Mouse (Mus musculus): ENCODE measurements around the gene Ramp1. TPM values are rescaled to one million over a fixed set of nuclear protein-coding genes. Genes with fewer than 3 reads are reported as not detected.

Ramp1 gene
- 0.31 and 0.59 TPM in 2 replicates for polyA plus RNA-seq (2015; fragmentation: Nextera tagmentation; extraction: Ambion mirVana)

DNA sequence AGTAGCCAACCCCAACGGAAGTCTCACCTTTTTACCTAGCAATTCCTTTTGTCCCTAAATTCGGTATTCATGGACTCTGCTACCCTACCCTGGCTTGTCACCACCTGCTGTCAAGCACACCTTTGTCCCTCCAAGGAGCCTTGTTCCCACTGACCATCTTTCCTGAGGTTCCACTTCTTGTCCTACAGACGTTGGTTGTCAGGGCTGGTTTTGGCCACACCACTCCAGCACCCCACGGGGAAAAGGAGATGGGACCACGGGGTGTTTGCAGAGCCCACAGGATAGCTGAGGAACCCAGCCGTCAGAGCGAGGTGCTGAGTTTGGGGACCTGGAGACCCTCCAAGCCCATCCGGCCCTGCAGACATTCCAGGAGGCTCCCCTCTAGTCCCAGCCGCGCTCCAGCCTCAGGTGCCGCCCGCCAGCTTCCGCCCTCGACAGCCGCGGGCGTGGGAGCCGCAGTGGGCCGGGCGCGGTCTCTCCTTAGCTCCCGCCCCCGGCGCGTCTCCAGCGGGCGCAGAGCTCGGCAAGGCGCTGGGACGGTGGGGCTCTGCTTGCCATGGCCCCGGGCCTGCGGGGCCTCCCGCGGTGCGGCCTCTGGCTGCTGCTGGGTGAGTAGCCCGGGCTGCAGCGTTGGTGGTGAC, at the start of gene Ramp1:
Gene Ramp1, plus strand, starts transcription at position 290 of the 641 bp plus-strand sequence.
- H3K9ac ChIP-seq: peak within 1 kb of the TSS; percentile 63
- H3K27ac ChIP-seq: no peak within 1 kb of the TSS
- WGBS: 7% methylated on average over 32 of the region's 37 CpGs
- H3K4me1 ChIP-seq: peaks cover 8% of the 10 kb centered on the region
- H3K4me2 ChIP-seq: peak within 1 kb of the TSS; percentile 71
- H3K4me3 ChIP-seq: peak within 1 kb of the TSS; percentile 41
- no peaks in the 10 kb centered on the region for H3K9me3 ChIP-seq (replicated peaks)
- no peaks in the 10 kb centered on the region for H3K36me3 ChIP-seq (ENCODE audit: poor library complexity, severe bottlenecking)
- peak; percentile 33; the same call in 1 of the 2 replicates for ATAC-seq
- peaks cover 28% of the 10 kb centered on the region for H3K27me3 ChIP-seq

DNA sequence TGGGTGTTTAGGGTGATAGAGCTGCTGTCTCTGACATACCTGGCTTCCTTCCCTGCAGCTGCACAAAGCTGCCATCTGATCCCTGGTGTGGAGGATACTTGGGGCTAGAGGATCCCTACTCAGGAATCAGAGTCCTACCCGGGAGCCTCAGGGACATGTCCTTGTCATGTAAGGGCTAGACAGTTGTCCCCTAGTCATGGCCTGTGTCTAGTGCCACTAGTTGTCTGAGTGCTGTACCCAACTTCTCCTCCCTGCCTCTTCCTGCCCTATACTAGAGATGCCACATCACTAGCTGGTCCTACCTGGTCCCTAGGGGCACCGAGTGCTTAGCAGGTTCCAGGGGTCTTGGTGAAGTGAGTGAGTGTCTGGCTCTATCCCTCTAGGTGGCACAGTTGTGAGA, 42.6 kb upstream of the Ramp1 start:
- Histone ChIP-seq H3K4me3 (no peak overlapping the region), H3K27me3 (no peaks in the 10 kb centered on the region), H3K4me1 (no peaks in the 10 kb centered on the region), H3K9me3 (replicated peaks) (no peaks in the 10 kb centered on the region), H3K4me2 (no peak overlapping the region), H3K36me3 (ENCODE audit: poor library complexity, severe bottlenecking) (no peaks in the 10 kb centered on the region), H3K9ac (no peak overlapping the region), H3K27ac (no peak overlapping the region)
- 77% methylated on average over 2 of the region's 2 CpGs for WGBS
- no peak for ATAC-seq

DNA sequence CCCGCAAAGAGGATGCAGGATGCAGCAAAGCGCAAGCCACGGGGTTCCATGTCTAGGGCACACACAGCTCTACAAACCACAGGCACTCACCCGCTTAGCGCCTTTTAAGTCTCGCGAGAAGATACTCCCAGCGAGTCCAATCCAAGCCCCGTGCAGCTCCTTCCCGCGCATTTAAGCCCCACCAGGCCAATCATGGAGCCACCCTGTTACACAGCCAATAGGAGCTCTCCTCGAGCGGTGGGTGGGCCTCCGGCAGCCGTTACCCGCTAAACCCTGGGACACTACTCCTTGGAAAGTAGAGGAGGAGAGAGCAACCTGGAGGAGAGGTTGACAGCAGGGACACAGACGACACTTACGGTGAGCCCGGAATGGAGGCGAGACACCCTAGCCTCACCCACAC, 34.8 kb upstream of the Ramp1 start, which contains the start of gene Rbm44:
Gene Rbm44, plus strand, starts transcription at position 277 of the 400 bp plus-strand sequence.
- no peak for ATAC-seq
- no peaks in the 10 kb centered on the region for H3K36me3 ChIP-seq (ENCODE audit: poor library complexity, severe bottlenecking)
- H3K27ac ChIP-seq: no peak within 1 kb of the TSS
- 74% methylated on average over 20 of the region's 20 CpGs for WGBS
- no peak within 1 kb of the TSS for H3K4me3 ChIP-seq
- no peaks in the 10 kb centered on the region for H3K9me3 ChIP-seq (replicated peaks)
- no peaks in the 10 kb centered on the region for H3K4me1 ChIP-seq
- no peak within 1 kb of the TSS for H3K9ac ChIP-seq
- no peaks in the 10 kb centered on the region for H3K27me3 ChIP-seq
- no peak within 1 kb of the TSS for H3K4me2 ChIP-seq

DNA sequence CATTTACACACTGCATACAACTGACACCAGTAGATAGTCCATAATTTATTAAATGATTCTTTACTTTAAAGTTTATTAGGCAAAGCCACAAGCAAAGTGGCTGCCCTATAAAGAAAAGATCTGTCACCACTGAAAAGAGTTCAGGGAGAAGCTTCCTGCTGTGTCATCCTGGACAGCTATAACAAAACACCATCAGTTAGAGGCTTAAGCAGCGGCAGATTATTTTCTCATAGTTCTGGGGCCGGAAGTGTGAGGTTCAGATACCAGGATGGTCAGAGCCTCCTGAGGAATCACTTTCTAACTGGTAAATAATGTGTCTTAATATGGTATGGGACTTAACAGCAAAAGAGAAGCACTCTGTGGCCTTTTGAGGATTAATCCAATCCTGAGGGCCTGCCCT, 28.1 kb upstream of the Ramp1 start:
- no peaks in the 10 kb centered on the region for H3K4me1 ChIP-seq
- no peak overlapping the region for H3K4me2 ChIP-seq
- no peak overlapping the region for H3K9ac ChIP-seq
- no peaks in the 10 kb centered on the region for H3K36me3 ChIP-seq (ENCODE audit: poor library complexity, severe bottlenecking)
- WGBS: 55% methylated on average over 2 of the region's 2 CpGs
- H3K4me3 ChIP-seq: no peak overlapping the region
- no peak for ATAC-seq
- no peaks in the 10 kb centered on the region for H3K27me3 ChIP-seq
- no peaks in the 10 kb centered on the region for H3K9me3 ChIP-seq (replicated peaks)
- no peak overlapping the region for H3K27ac ChIP-seq

DNA sequence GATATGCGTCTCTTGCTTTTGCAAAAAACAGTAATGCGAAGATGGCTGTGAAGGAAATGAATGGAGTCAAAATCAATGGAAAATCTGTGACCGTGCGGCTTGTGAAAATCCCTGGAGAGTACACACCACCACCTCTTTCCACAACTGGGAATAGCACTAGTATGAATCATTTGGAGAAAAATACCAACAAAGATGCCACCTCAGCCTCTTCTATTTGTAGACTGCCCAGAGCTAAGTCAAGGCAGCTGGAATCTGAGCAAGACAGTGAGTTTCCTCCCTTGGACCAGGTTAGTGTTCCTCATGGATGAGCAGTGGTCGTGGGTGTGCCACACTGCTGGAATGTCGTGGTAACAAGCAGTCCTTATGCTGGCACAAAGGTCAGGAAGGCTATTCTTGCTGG, 12.8 kb upstream of the Ramp1 start:
- no peaks in the 10 kb centered on the region for H3K9me3 ChIP-seq (replicated peaks)
- no peak overlapping the region for H3K4me3 ChIP-seq
- no peak overlapping the region for H3K4me2 ChIP-seq
- no peaks in the 10 kb centered on the region for H3K27me3 ChIP-seq
- H3K36me3 ChIP-seq (ENCODE audit: poor library complexity, severe bottlenecking): no peaks in the 10 kb centered on the region
- no peaks in the 10 kb centered on the region for H3K4me1 ChIP-seq
- no peak overlapping the region for H3K9ac ChIP-seq
- no peak overlapping the region for H3K27ac ChIP-seq
- 78% methylated on average over 6 of the region's 6 CpGs for WGBS
- ATAC-seq: no peak

DNA sequence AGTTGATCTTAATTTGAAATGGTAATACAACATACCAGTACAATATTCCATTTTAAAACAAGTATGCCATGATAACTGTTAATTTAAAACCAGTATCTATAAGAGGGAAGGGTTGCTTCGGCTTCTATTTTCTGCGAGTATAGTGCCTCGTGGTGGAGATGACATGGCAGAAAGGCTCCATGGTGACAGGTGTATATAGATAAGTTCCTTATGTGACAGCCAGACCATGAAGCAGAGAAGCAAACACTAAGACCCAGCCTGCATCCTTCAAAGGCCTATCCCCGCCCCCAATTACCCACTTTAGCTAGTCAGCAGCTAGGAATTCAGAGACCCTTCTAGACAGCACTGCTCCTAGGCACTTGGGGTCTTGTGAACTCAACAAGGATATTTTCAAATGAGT, 10.5 kb upstream of the Ramp1 start:
- Histone ChIP-seq H3K9ac (no peak overlapping the region), H3K4me2 (no peak overlapping the region), H3K36me3 (ENCODE audit: poor library complexity, severe bottlenecking) (no peaks in the 10 kb centered on the region), H3K27ac (no peak overlapping the region), H3K4me3 (no peak overlapping the region), H3K27me3 (no peaks in the 10 kb centered on the region), H3K4me1 (no peaks in the 10 kb centered on the region), H3K9me3 (replicated peaks) (no peaks in the 10 kb centered on the region)
- no peak for ATAC-seq
- 85% methylated on average over 4 of the region's 4 CpGs for WGBS

DNA sequence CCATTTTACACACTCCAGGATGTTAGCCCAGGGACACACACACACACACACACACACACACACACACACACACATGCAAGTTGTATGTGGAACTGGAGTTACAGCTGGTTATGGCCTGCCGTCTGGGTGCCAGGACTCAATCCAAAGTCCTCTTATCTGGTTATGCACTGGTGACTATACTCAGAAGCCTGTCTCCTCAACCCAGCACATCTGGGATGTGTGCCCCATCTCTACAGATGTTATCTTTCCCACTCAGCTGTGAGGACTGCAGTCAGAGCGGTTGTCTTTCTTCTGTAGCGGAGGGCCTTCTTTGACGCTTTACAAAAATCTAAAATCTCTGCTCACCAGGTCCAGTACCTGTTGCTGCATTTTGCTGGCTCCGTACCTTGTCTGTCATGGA, 4.8 kb upstream of the Ramp1 start:
- Histone ChIP-seq H3K27me3 (peaks cover 13% of the 10 kb centered on the region), H3K9ac (no peak overlapping the region), H3K4me3 (no peak overlapping the region), H3K9me3 (replicated peaks) (no peaks in the 10 kb centered on the region), H3K36me3 (ENCODE audit: poor library complexity, severe bottlenecking) (no peaks in the 10 kb centered on the region), H3K4me1 (peaks cover 3% of the 10 kb centered on the region), H3K4me2 (no peak overlapping the region), H3K27ac (no peak overlapping the region)
- WGBS: 97% methylated on average over 5 of the region's 5 CpGs
- no peak for ATAC-seq

DNA sequence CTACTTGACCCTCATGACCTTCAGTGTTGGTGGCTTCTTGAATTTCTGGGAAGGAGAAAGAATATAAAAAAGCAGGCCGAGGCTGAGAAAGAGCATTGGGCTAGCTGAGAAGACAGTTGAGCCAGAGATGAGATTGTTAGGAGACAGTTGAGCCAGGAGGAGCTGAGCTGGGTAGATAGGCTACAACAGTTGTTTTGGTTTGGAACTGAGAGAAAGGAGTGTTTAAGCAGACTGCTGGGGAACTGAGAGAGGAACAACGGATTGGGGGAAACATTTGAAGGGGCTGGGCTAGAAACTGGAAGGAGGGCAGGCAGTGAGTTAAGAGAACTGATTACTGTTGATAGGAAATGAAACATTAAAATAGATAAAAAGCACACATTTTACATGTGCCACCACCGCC, 3.6 kb upstream of the Ramp1 start:
- 62% methylated on average over 3 of the region's 3 CpGs for WGBS
- no peaks in the 10 kb centered on the region for H3K9me3 ChIP-seq (replicated peaks)
- no peak for ATAC-seq

DNA sequence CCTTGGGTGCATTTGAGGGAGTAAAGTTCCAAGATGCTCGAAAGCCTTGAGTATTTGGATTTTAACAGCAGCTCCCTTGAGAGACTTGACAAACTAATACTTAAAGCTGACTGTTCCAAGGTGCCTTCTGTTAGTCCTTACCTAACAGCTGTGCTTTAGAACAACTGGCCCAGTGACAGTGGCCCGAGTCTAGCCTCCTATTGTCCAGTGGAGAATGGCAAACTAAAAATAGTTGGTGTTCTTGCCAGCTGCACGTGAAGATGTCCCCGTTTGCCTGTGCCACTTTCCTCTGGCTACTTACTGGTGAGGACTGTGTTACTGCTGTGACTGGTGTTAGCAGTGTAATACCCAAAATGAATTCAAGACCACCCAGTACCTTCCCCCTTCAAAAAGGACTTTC, 2.8 kb upstream of the Ramp1 start:
- WGBS: 76% methylated on average over 4 of the region's 4 CpGs
- no peaks in the 10 kb centered on the region for H3K9me3 ChIP-seq (replicated peaks)
- peaks cover 8% of the 10 kb centered on the region for H3K4me1 ChIP-seq
- H3K4me2 ChIP-seq: no peak overlapping the region
- H3K36me3 ChIP-seq (ENCODE audit: poor library complexity, severe bottlenecking): no peaks in the 10 kb centered on the region
- H3K4me3 ChIP-seq: no peak overlapping the region
- no peak overlapping the region for H3K27ac ChIP-seq
- no peak overlapping the region for H3K9ac ChIP-seq
- ATAC-seq: no peak
- H3K27me3 ChIP-seq: peaks cover 28% of the 10 kb centered on the region

More for the DNA sequence above, 3.6 kb upstream of the Ramp1 start:
- Histone ChIP-seq H3K36me3 (ENCODE audit: poor library complexity, severe bottlenecking) (no peaks in the 10 kb centered on the region), H3K27me3 (peaks cover 25% of the 10 kb centered on the region), H3K4me1 (peaks cover 8% of the 10 kb centered on the region), H3K4me2 (no peak overlapping the region), H3K27ac (no peak overlapping the region), H3K4me3 (no peak overlapping the region), H3K9ac (no peak overlapping the region)

DNA sequence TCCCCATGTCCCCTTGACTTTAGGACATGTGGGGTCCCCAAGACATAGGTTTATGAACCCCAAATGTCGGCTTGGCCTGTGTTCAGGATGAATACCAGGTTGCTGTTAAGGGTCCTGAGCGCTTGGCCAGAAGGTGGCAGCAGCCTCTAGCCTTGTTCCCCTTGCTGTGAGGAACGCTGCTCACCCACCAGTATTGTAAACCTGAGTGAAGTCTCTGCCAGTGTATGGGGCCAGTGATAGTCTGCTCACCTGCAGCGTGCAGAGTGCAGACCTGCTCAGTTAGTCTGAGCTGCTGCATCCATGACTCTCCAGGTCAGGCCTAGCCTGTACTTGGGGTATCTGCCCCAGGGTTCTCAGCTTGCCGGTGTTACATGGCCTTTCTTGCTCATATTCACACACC, 536 bp upstream of the Ramp1 start:
- Histone ChIP-seq H3K4me1 (peaks cover 8% of the 10 kb centered on the region), H3K27ac (no peak overlapping the region), H3K9ac (no peak overlapping the region), H3K27me3 (peaks cover 28% of the 10 kb centered on the region), H3K36me3 (ENCODE audit: poor library complexity, severe bottlenecking) (no peaks in the 10 kb centered on the region), H3K4me3 (no peak overlapping the region), H3K4me2 (no peak overlapping the region), H3K9me3 (replicated peaks) (no peaks in the 10 kb centered on the region)
- 0 out of 2 replicates have a peak, but pooled peaks have one; percentile 61 for ATAC-seq
- 44% methylated on average over 5 of the region's 5 CpGs for WGBS

DNA sequence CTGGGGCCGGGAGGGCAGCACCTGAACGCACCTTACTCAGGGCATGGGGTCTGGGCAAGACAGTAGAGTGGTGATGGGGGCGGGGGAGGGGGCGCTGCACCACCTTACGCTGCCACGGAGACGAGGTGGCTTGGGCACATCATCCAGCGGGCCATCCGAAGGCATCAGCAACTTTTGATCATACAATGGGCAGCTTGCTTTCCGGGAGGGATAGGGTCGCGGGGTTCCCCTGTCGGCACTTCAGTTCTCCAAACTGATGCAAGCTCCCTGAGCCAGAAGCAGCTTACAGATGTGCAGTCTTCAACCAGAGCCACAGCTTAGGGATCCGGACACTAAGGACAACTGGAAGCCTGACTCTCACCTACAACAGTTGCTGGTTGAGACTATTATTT, 548 bp downstream of the Ramp1 start:
- Histone ChIP-seq H3K9ac (peak overlapping the region; percentile 63), H3K27ac (no peak overlapping the region), H3K27me3 (peaks cover 28% of the 10 kb centered on the region), H3K4me2 (peak overlapping the region; percentile 71), H3K4me3 (peak overlapping the region; percentile 41), H3K9me3 (replicated peaks) (no peaks in the 10 kb centered on the region), H3K4me1 (peaks cover 8% of the 10 kb centered on the region), H3K36me3 (ENCODE audit: poor library complexity, severe bottlenecking) (no peaks in the 10 kb centered on the region)
- ATAC-seq: no peak
- WGBS: 7% methylated on average over 13 of the region's 14 CpGs

DNA sequence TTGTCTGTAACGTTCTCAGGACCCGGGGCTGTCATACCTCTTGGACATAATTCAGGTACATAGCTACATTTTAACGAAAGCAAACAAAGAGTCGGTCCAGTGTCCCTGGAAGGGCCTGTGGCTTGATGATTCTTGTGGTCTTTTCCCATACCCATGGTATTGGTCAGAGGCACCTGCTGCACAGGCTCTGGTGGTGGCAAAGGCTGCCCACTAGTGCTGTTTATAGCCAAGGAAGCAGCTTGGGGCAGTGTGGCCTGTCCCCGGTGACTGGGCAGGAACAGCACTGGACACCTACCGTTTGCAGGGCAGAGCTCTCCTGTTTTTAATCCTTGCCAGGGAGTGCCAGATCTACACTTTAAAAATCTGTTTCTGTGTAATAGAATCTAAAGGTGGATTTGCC, 1.1 kb downstream of the Ramp1 start:
- H3K9me3 ChIP-seq (replicated peaks): no peaks in the 10 kb centered on the region
- ATAC-seq: no peak
- 76% methylated on average over 6 of the region's 6 CpGs for WGBS
- H3K9ac ChIP-seq: no peak overlapping the region
- no peak overlapping the region for H3K27ac ChIP-seq
- no peak overlapping the region for H3K4me3 ChIP-seq
- H3K27me3 ChIP-seq: peaks cover 28% of the 10 kb centered on the region
- no peaks in the 10 kb centered on the region for H3K36me3 ChIP-seq (ENCODE audit: poor library complexity, severe bottlenecking)
- H3K4me1 ChIP-seq: peaks cover 8% of the 10 kb centered on the region
- no peak overlapping the region for H3K4me2 ChIP-seq

DNA sequence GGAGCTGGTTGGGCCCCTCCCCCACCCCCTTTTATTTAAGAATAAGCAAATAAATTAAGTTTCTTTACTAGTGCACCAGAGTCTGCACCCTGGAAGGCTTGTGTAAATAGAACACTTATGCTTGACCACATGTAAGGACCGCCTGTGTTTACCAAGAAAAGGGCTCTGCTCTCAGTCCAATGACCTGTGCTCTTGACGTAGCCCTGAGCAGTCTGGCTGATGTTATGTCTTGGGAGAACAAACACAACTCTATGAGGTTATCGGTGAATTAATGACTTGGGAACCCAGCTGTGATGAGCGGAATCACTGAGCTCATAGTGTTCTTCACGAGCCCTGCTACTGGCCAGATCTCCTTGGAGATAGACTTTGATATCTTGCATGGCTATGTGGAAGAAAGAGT, 1.6 kb downstream of the Ramp1 start:
- ATAC-seq: no peak
- H3K27me3 ChIP-seq: peaks cover 28% of the 10 kb centered on the region
- H3K27ac ChIP-seq: no peak overlapping the region
- H3K36me3 ChIP-seq (ENCODE audit: poor library complexity, severe bottlenecking): no peaks in the 10 kb centered on the region
- H3K4me2 ChIP-seq: no peak overlapping the region
- peaks cover 8% of the 10 kb centered on the region for H3K4me1 ChIP-seq
- H3K9me3 ChIP-seq (replicated peaks): no peaks in the 10 kb centered on the region
- H3K4me3 ChIP-seq: no peak overlapping the region
- WGBS: 57% methylated on average over 5 of the region's 5 CpGs
- H3K9ac ChIP-seq: no peak overlapping the region
